Mouse (Mus musculus) hindbrain, embryonic 16.5 days (tissue): ENCODE data around the gene Trcg1. TPM values are rescaled to one million over a fixed set of nuclear protein-coding genes. Genes with fewer than 3 reads are reported as not detected.

Source experiments
- ATAC-seq: fragments of 200-750 bp; cut with Nextera tagmentation; 2 replicates; pipeline ENCODE4 v1.8.0; 2017; ENCODE audit warnings: moderate TSS enrichment, moderate library complexity
- H3K27ac ChIP-seq: fragments of 300-500 bp; sonication (generic); 2 replicates; pipeline ENCODE4 v1.5.1; 2014; ENCODE audit warnings: low read depth, mild to moderate bottlenecking, control low read depth, low read length, moderate library complexity
- H3K27me3 ChIP-seq: fragments of 300-500 bp; sonication (generic); replicated peaks from 2 replicates; pipeline ENCODE4 v1.6.1; 2014; ENCODE audit warnings: low read length; ENCODE audit not compliant: control insufficient read depth, insufficient read depth
- H3K36me3 ChIP-seq: fragments of 300-500 bp; sonication (generic); 2 replicates; pipeline ENCODE4 v1.6.1; 2014; ENCODE audit warnings: mild to moderate bottlenecking, low read length, moderate library complexity, mixed read lengths; ENCODE audit not compliant: control insufficient read depth, insufficient read depth
- H3K4me1 ChIP-seq: fragments of 300-500 bp; sonication (generic); 2 replicates; pipeline ENCODE4 v1.6.1; 2014; ENCODE audit warnings: low read depth, low read length; ENCODE audit not compliant: control insufficient read depth, insufficient read depth
- H3K4me2 ChIP-seq: fragments of 300-500 bp; sonication (generic); 2 replicates; pipeline ENCODE4 v1.6.1; 2014; ENCODE audit warnings: mild to moderate bottlenecking, low read length, control low read depth, moderate library complexity
- H3K4me3 ChIP-seq: fragments of 300-500 bp; sonication (generic); 2 replicates; pipeline ENCODE4 v1.5.1; 2014; ENCODE audit warnings: mild to moderate bottlenecking, low read length, control low read depth, moderate library complexity
- H3K9ac ChIP-seq: fragments of 300-500 bp; sonication (generic); 2 replicates; pipeline ENCODE4 v1.6.1; 2014; ENCODE audit warnings: low read depth, mild to moderate bottlenecking, control low read depth, low read length, moderate library complexity
- H3K9me3 ChIP-seq: fragments of 300-500 bp; sonication (generic); 2 replicates; pipeline ENCODE4 v1.6.1; 2014; ENCODE audit warnings: mild to moderate bottlenecking, low read length, moderate library complexity; ENCODE audit not compliant: control insufficient read depth
- WGBS: fragments of 180-500 bp; shearing (Covaris S2); extraction: QIAGEN DNeasy Blood & Tissue Kit; methylation state at CpG from one replicate; pipeline ENCODE4 v1.1.7; 2014; 5-methylcytosine and 5-hydroxymethylcytosine counted together
- polyA plus RNA-seq: library from polyadenylated mRNA; unstranded; fragments of >200 nt; fragmentation: Nextera tagmentation; extraction: Ambion mirVana; gene quantifications from 2 replicates; pipeline ENCODE4 v1.2.1, GENCODE M21; 2015

The Trcg1 gene
- polyA plus RNA-seq, 1 experiment from 2014 or later, result 0.08 TPM

- Histone ChIP-seq H3K4me1 (peaks cover 7% of the 10 kb centered on the region; the same call in 1 of the 2 replicates), H3K9me3 (no peaks in the 10 kb centered on the region), H3K4me2 (no peak overlapping the region), H3K4me3 (no peak overlapping the region), H3K9ac (no peak overlapping the region), H3K27ac (no peak overlapping the region), H3K36me3 (no peaks in the 10 kb centered on the region), H3K27me3 (no peaks in the 10 kb centered on the region)
- 92% methylated on average over 20 of the region's 20 CpGs for WGBS
- no peak for ATAC-seq
Observed at GRCm38 (mm10) chr9:57256309-57256708, 20.0 kb downstream of the Trcg1 start.

GRCm38 (mm10) chr9:57256861-57257260 is 20.5 kb downstream of the Trcg1 start:
- no peaks in the 10 kb centered on the region for H3K9me3 ChIP-seq
- H3K9ac ChIP-seq, result no peak overlapping the region
- WGBS, result 95% methylated on average over 11 of the region's 11 CpGs
- H3K36me3 ChIP-seq, result no peaks in the 10 kb centered on the region
- no peak overlapping the region for H3K27ac ChIP-seq
- H3K4me3 ChIP-seq, result no peak overlapping the region
- H3K27me3 ChIP-seq, result no peaks in the 10 kb centered on the region
- peaks cover 11% of the 10 kb centered on the region; the same call in 1 of the 2 replicates for H3K4me1 ChIP-seq
- no peak for ATAC-seq
- H3K4me2 ChIP-seq, result no peak overlapping the region

- Histone ChIP-seq H3K4me1 (peaks cover 11% of the 10 kb centered on the region), H3K9ac (no peak overlapping the region), H3K36me3 (no peaks in the 10 kb centered on the region), H3K4me3 (no peak overlapping the region), H3K4me2 (no peak overlapping the region), H3K27me3 (no peaks in the 10 kb centered on the region), H3K9me3 (no peaks in the 10 kb centered on the region), H3K27ac (no peak overlapping the region)
- ATAC-seq, result no peak
- WGBS, result 90% methylated on average over 9 of the region's 9 CpGs
Observed at GRCm38 (mm10) chr9:57257627-57258026, 21.3 kb downstream of the Trcg1 start.

- ATAC-seq, result peak; percentile 68
- 4% methylated on average over 3 of the region's 3 CpGs for WGBS
Observed at GRCm38 (mm10) chr9:57259736-57260135, 23.4 kb downstream of the Trcg1 start.

GRCm38 (mm10) chr9:57260940-57261339 is 24.6 kb downstream of the Trcg1 start:
- H3K27ac ChIP-seq, result no peak overlapping the region

More at GRCm38 (mm10) chr9:57259736-57260135, 23.4 kb downstream of the Trcg1 start:
- Histone ChIP-seq H3K9ac (no peak overlapping the region), H3K27me3 (0 out of 2 replicates have a peak, but pooled peaks cover 3% of the 10 kb centered on the region), H3K4me3 (no peak overlapping the region), H3K9me3 (no peaks in the 10 kb centered on the region), H3K36me3 (no peaks in the 10 kb centered on the region), H3K4me1 (peaks cover 15% of the 10 kb centered on the region), H3K4me2 (no peak overlapping the region), H3K27ac (no peak overlapping the region)

GRCm38 (mm10) chr9:57261516-57261912 is 25.2 kb downstream of the Trcg1 start:
- H3K27ac ChIP-seq, result no peak overlapping the region
- no peaks in the 10 kb centered on the region for H3K9me3 ChIP-seq
- peak overlapping the region; percentile 71 for H3K9ac ChIP-seq
- 0 out of 2 replicates have a peak, but pooled peaks cover 3% of the 10 kb centered on the region for H3K27me3 ChIP-seq
- no peaks in the 10 kb centered on the region for H3K36me3 ChIP-seq
- peaks cover 15% of the 10 kb centered on the region for H3K4me1 ChIP-seq
- H3K4me3 ChIP-seq, result peak overlapping the region; percentile 60
- H3K4me2 ChIP-seq, result peak overlapping the region; percentile 67
- under 1% methylated on average over 26 of the region's 26 CpGs for WGBS
- peak; percentile 29; the same call in 1 of the 2 replicates for ATAC-seq

More at GRCm38 (mm10) chr9:57260940-57261339, 24.6 kb downstream of the Trcg1 start:
- Histone ChIP-seq H3K36me3 (no peaks in the 10 kb centered on the region), H3K4me1 (peaks cover 15% of the 10 kb centered on the region), H3K4me3 (peak overlapping the region; percentile 60), H3K9me3 (no peaks in the 10 kb centered on the region), H3K27me3 (0 out of 2 replicates have a peak, but pooled peaks cover 3% of the 10 kb centered on the region), H3K4me2 (peak overlapping the region; percentile 67), H3K9ac (peak overlapping the region; percentile 71)
- 29% methylated on average over 12 of the region's 12 CpGs for WGBS
- ATAC-seq, result no peak

- Histone ChIP-seq H3K4me3 (peak within 1 kb of the TSS; percentile 60), H3K9me3 (no peaks in the 10 kb centered on the region), H3K9ac (peak within 1 kb of the TSS; percentile 71), H3K36me3 (no peaks in the 10 kb centered on the region), H3K4me1 (peaks cover 15% of the 10 kb centered on the region), H3K4me2 (peak within 1 kb of the TSS; percentile 67), H3K27me3 (0 out of 2 replicates have a peak, but pooled peaks cover 3% of the 10 kb centered on the region), H3K27ac (peak within 1 kb of the TSS; percentile 40; the same call in 1 of the 2 replicates)
- WGBS, result under 1% methylated on average over 38 of the region's 87 CpGs
- peak; percentile 66 for ATAC-seq
Observed at GRCm38 (mm10) chr9:57261913-57262794, 25.8 kb downstream of the Trcg1 start, which contains the start of gene 1700017B05Rik. 1700017B05Rik (minus strand) TSS chr9:57262612.

- 54% methylated on average over 13 of the region's 13 CpGs for WGBS
- H3K36me3 ChIP-seq, result no peaks in the 10 kb centered on the region
- peak overlapping the region; percentile 71 for H3K9ac ChIP-seq
- peak overlapping the region; percentile 67 for H3K4me2 ChIP-seq
- no peak overlapping the region for H3K27ac ChIP-seq
- no peak for ATAC-seq
- peak overlapping the region; percentile 60 for H3K4me3 ChIP-seq
- H3K27me3 ChIP-seq, result 0 out of 2 replicates have a peak, but pooled peaks cover 3% of the 10 kb centered on the region
- H3K4me1 ChIP-seq, result peaks cover 20% of the 10 kb centered on the region
- no peaks in the 10 kb centered on the region for H3K9me3 ChIP-seq
Observed at GRCm38 (mm10) chr9:57262795-57263684, 26.7 kb downstream of the Trcg1 start.
